In genomic region chr11:59759626-59760025, GRCm38 (mm10) we compare ENCODE assay signal across 9 mouse cellular contexts. TPM values are rescaled to one million over a fixed set of nuclear protein-coding genes. Genes with fewer than 3 reads are reported as not detected.
DNase-seq lines count a peak whose midpoint lies in the region; ATAC-seq and TF ChIP-seq lines count a peak whose summit lies in the region.
"Had no signal": no experiment of that assay in that cellular context is flagged by ENCODE, and none has a peak within 500 bp of the region (broad histone marks: within the 10 kb centered on the region; RNA-seq: fewer than 3 reads in every experiment).

No protein-coding gene starts in this region.

- 78% methylated on average over 2 of the region's 2 CpGs for WGBS in heart, embryonic 13.5 days
- WGBS in embryonic facial prominence, embryonic 15.5 days, result 89% methylated on average over 2 of the region's 2 CpGs

- no peaks in the 10 kb centered on the region for H3K27me3 ChIP-seq in heart, embryonic 13.5 days (replicated peaks)
- no peaks in the 10 kb centered on the region for H3K27me3 ChIP-seq in embryonic facial prominence, embryonic 15.5 days
- H3K27me3 ChIP-seq: limb, embryonic 12.5 days had no signal

- H3K27ac ChIP-seq in heart, embryonic 13.5 days (replicated peaks), result peak overlapping the region; percentile 84
- H3K27ac ChIP-seq in layer of hippocampus, adult 2 months, result peak overlapping the region; percentile 84
- H3K27ac ChIP-seq in embryonic facial prominence, embryonic 15.5 days (replicated peaks), result peak overlapping the region; percentile 60; the same call in 1 of the 2 replicates
- H3K27ac ChIP-seq: limb, embryonic 12.5 days had no signal

- H3K4me2 ChIP-seq in heart, embryonic 13.5 days, result peak overlapping the region; percentile 30
- no peak overlapping the region for H3K4me2 ChIP-seq in embryonic facial prominence, embryonic 15.5 days (replicated peaks)
- H3K4me2 ChIP-seq: limb, embryonic 12.5 days had no signal

- H3K9me3 ChIP-seq in heart, embryonic 13.5 days, result no peaks in the 10 kb centered on the region
- no peaks in the 10 kb centered on the region for H3K9me3 ChIP-seq in embryonic facial prominence, embryonic 15.5 days (replicated peaks)
- H3K9me3 ChIP-seq: limb, embryonic 12.5 days had no signal

- TF ChIP-seq CTCF in layer of hippocampus, adult 2 months (conservative IDR thresholded peaks at IDR 0.05), result no peak

- no peak for DNase-seq in heart, adult 9 months (ENCODE audit: low spot score in 2 of 2)
- no peak for DNase-seq in layer of hippocampus, adult 2 months (ENCODE audit: low spot score in 2 of 2)
- DNase-seq in layer of hippocampus, adult 9-11 months, result no peak
- peak; percentile 58 for DNase-seq in NIH3T3 (ENCODE audit: low read depth)
- no peak for DNase-seq in adrenal gland, postnatal 25 days
- DNase-seq: lung, adult 2 months had no signal

- H3K4me1 ChIP-seq in heart, embryonic 13.5 days, result peaks cover 28% of the 10 kb centered on the region
- peaks cover 14% of the 10 kb centered on the region for H3K4me1 ChIP-seq in embryonic facial prominence, embryonic 15.5 days
- H3K4me1 ChIP-seq: limb, embryonic 12.5 days had no signal

- no peak for ATAC-seq in heart, embryonic 13.5 days (ENCODE audit: extremely low read depth, insufficient number of reproducible peaks, low FRiP score, low TSS enrichment)
- ATAC-seq in embryonic facial prominence, embryonic 15.5 days (ENCODE audit: insufficient number of reproducible peaks, low FRiP score, low TSS enrichment, low read depth), result no peak

- peak overlapping the region; percentile 34 for H3K9ac ChIP-seq in heart, embryonic 13.5 days
- H3K9ac ChIP-seq in embryonic facial prominence, embryonic 15.5 days, result no peak overlapping the region
- H3K9ac ChIP-seq: limb, embryonic 12.5 days had no signal

- peaks cover 99% of the 10 kb centered on the region for H3K36me3 ChIP-seq in heart, embryonic 13.5 days
- H3K36me3 ChIP-seq in embryonic facial prominence, embryonic 15.5 days, result peaks cover 93% of the 10 kb centered on the region

- H3K4me3 ChIP-seq in heart, embryonic 13.5 days, result no peak overlapping the region
- H3K4me3 ChIP-seq in layer of hippocampus, adult 2 months, result no peak overlapping the region
- H3K4me3 ChIP-seq in embryonic facial prominence, embryonic 15.5 days (replicated peaks), result no peak overlapping the region
- H3K4me3 ChIP-seq: limb, embryonic 12.5 days had no signal

RNA-seq across cellular contexts. Expression of gene Pld6, which starts 27.8 kb away (rescaled TPM):
- 4.5 and 5.6 TPM in 2 replicates for polyA plus RNA-seq in heart, embryonic 13.5 days (2015; fragmentation: Nextera tagmentation; extraction: Ambion mirVana)
- 1 to 10 TPM in 1 of 2 experiments, under 1 TPM in 1; 0.69 to 1.2 TPM for total RNA-seq in layer of hippocampus, adult 2 months (2021)
- 2.8 and 3.8 TPM in 2 replicates for polyA plus RNA-seq in embryonic facial prominence, embryonic 15.5 days (2015; fragmentation: Nextera tagmentation; extraction: Ambion mirVana)
- 4.1 and 4.6 TPM in 2 replicates for total RNA-seq in adrenal gland, postnatal 25 days (2021)

RNA-seq across cellular contexts. Expression of gene Flcn, which starts 50.2 kb away (rescaled TPM):
- polyA plus RNA-seq in heart, embryonic 13.5 days (2015; fragmentation: Nextera tagmentation; extraction: Ambion mirVana), result 26.9 and 28.6 TPM in 2 replicates
- total RNA-seq in layer of hippocampus, adult 2 months (2021), result 10 to 100 TPM; 44.8 to 46.9 TPM
- 36.6 and 38.9 TPM in 2 replicates for polyA plus RNA-seq in embryonic facial prominence, embryonic 15.5 days (2015; fragmentation: Nextera tagmentation; extraction: Ambion mirVana)
- total RNA-seq in adrenal gland, postnatal 25 days (2021), result 50.9 and 52.6 TPM in 2 replicates
